Mouse (Mus musculus) heart, adult 9 months (tissue): ENCODE data around the gene Inca1.

Experiments used
- DNase-seq, 2 experiments: peaks; one replicate each; pipeline ENCODE4 v3.0.0; 2022; ENCODE audit warnings: low spot score in 2 of 2

Gene Inca1

DNA sequence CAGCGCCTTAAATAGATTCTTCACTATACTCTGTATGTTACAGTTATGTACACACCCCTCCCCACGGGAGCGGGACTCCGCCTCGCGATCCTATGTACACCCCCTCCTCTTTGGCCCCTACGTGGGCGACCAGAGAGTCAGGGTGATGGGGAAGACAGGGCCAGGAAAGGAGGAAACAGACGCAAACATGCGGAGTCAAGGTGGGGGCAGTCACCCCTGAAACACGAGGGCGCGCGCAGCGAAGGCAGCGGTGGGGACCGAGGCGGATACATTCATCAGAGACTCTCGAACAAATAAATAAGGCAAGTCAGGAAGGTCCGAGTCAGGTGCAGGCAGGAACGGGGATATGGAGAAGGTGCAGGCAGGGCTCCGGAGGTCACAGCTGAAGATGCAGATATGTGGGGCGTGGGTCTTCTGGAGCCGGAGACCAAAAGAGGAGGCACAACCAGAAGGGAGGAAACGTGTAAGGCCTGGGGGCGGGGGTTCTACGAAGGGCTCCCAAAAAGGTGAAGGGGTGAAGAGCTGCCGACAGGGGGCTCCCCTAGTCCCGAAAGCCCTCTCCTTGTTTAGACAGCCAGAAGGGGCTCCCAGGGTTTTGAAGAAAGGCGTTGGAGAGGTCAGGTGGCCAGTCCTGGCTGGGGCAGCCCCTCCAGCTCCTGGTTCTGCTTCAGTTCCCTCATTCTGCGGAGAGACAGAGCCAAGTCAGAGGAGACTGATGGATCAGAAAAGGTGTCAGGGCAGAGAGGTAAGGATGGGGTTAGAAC, 30.2 kb downstream of the Inca1 start:
- DNase-seq: peak; percentile 74 to 75

GRCm38 (mm10) chr11:70668771-70669505, 31.0 kb downstream of the Inca1 start, which contains the start of gene Spag7:
Gene Spag7 (minus strand): TSS chr11:70669416.
- DNase-seq: peak; percentile 99 to 100

DNA sequence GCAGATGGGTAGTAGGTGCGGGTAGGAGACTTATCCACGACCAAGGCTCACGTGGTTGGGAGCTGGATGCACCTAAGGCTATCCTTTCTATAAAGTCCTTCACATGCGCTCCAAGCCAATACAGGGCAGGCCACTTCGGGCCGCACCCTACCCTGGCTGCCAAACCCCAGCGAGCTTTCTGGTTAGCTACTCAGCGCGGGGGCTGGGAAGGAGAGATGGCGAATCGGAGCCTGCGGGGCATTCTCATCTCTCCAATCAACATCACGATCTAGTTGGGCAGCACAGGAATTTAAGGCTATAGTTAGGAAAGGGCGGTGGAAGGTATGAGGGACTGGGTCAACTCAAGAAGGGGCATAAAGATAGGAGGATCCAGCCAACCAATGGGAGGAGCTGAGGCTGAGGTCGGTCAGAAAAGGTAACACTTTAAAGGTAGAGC, 31.6 kb downstream of the Inca1 start:
- DNase-seq: no peak

DNA sequence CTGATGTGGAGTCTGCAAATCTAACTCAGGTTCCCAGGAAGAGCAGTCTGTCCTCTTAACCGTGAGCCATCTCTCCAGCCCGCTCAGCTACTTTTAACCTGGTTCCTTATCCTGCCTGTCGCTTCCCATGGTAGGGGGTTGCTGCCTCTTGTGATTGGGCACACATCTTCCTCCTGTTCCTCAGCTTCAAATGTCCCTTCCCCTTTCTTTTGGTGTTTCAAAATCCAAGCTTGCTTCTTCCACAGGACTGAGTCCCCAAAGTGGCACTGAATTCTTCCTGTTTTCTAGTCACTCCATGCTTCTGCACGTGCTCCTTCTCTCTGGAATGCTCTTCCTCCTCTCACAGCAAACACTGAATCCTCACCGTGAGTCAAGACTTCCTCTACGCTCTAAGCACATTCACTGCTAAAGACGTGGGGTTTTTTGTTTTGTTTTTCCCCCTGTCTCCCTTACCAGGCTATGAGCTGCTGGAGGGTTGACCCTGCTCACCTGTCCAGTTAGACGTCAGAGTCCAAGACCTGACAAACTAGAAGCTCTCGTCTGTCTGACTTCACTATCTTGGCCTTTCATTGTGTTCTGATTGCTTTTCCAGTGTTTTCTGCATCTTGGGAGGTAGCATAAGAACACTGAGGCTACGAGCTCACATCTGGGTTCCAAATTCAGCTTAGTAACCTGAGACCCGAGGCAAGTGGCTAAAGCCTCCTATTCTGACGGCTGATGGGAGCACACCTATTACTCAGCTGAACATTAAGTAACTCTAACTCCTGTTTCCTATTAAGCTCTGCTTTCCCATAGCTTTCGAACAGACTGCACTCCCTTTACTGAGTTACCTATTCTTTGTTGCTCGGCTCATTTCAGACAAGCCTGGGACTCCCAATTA, 32.4 kb downstream of the Inca1 start:
- no peak for DNase-seq

GRCm38 (mm10) chr11:70666687-70667086, 33.3 kb downstream of the Inca1 start:
- no peak for DNase-seq

DNA sequence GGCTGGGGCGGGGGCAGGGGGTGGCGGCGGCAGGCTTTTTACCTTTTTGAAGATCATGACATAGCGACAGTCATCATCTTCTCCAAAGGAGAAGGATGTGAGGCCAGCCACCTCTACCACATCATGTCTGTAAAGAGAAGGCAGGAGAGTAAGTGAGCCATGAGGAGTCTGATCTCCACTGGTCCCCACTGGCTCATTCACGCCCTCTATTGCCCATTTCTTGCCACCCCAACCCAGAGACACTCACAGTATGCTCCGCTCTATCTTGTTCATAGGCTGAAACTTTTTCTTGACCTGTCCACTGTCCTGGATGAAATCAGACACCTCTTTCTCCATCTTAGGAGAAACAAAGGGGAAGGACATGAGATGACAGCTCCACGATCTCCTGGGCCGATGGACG, 35.2 kb downstream of the Inca1 start:
- DNase-seq: no peak

GRCm38 (mm10) chr11:70663957-70664356, 36.0 kb downstream of the Inca1 start:
- peak; percentile 62 to 73 for DNase-seq

DNA sequence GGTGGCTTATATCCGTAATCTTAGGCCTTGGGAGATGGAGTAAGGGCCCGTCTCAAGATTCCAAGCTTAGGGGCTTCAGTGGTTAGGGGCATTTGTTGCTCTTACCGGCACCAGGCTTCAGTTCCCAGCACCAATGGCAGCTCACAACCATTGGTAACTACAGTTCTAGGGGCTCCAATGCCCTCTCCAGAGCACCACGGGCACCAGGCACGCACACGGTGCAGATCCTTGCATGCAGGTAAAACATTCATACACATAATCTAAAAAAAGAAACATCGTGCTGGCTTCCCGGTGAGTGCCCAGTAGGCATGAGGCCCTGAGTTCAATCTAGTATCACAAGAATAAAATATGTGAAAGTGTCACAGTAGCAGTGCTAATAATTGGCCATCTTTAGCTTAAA, 36.9 kb downstream of the Inca1 start:
- no peak for DNase-seq

GRCm38 (mm10) chr11:70660571-70660970, 39.4 kb downstream of the Inca1 start:
- DNase-seq: no peak

DNA sequence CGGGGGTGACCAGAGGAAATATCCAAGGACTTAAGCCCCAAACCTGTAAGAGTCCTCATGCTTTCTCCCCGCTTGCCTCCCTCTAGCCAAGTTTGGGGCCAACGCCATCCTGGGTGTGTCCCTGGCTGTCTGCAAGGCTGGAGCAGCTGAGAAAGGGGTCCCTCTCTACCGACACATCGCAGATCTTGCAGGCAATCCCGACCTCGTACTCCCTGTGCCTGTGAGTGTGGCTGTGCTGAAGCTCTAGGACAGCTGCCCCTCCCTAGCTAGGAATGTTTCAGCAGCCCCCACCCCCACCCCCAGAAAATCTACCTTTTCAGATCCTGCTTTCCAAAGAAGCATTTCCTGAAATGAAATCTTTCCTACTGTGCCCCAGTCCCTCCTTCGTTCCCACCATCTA, 41.0 kb downstream of the Inca1 start:
- no peak for DNase-seq

GRCm38 (mm10) chr11:70658521-70658920, 41.4 kb downstream of the Inca1 start:
- no peak for DNase-seq

GRCm38 (mm10) chr11:70657991-70658390, 42.0 kb downstream of the Inca1 start:
- DNase-seq: no peak

DNA sequence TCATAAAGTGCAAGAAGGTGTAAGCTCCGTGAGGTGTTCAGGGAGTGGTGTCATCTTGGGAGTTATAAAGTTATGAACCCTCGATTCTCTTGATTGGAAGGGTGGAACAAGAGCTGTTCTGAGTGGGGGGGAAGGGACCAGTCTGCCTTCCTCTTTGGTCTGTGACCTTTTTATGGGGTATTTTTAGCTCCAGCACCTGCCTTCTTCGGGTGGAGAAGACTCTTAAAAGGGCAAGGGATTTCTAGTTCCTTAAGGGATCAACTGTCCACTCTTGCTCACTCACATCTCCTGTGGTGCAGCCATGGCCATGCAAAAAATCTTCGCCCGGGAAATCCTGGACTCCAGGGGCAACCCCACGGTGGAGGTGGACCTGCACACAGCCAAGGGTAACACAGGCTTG, 42.4 kb downstream of the Inca1 start:
- no peak for DNase-seq

GRCm38 (mm10) chr11:70656964-70657363, 43.0 kb downstream of the Inca1 start, which contains the start of gene Eno3:
Gene Eno3 (plus strand): TSS chr11:70657202.
- peak in 1 of 2 experiments; percentile 51 for DNase-seq

DNA sequence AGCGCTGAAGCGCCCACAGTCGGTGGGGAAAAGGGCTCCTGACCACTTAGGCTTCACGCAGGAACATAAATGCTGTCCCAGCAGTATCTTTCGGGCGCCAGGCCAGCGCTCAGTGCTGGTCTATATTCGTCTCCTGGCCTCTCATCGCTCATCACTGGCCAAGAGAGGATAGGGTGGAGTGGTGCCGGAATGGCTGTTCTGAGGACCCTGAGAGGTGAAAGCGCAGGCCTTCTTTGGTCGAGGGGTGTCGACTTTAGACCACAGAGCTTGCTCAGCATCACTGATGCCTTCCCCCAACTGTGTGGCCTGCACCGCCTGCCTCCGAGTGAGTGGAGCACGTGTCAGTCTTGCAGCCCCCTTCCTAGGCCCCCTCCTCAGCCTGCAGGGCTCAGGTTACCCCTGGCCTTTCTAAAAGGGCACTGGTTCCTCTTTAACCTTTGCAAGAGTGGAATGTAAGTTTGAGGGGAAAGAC, 43.5 kb downstream of the Inca1 start:
- DNase-seq: peak; percentile 82 to 89

- DNase-seq: peak; percentile 78 to 81
Measured at GRCm38 (mm10) chr11:70655571-70656455, 44.1 kb downstream of the Inca1 start.

DNA sequence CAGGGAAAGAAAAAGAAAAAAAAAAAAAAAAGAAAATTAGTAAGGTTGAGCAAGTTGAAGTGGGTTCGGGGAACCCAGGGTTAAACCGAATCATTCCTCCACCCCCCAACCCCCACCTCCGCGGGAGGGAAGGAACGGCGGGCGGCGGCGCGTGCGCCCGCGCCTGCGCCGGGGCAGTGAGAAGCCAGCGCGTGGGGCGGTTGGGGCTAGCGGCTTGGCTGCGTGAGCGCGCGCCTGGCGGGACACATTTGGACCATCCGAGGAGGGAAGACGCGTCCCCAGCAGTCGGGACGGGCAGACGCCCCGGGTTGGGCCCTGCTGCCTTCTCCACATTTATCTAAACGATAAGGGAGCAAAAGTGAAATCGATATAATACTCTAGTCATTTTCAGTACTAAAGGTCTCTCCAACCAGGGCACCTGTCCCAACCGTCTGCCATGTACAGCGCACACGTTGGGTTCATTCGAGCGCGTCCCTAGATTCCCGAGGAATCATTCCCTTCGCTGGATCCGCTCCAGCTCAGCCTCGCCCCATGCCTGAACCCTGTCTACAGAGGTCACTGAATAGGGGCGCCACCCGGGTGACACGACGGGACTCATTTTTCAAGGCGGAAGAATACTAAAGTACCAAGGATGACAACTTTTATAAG, 44.9 kb downstream of the Inca1 start:
- peak; percentile 82 to 83 for DNase-seq

GRCm38 (mm10) chr11:70654198-70654922, 45.6 kb downstream of the Inca1 start, which contains the start of gene Pfn1:
Gene Pfn1 (minus strand): TSS chr11:70654644.
- peak; percentile 68 to 76 for DNase-seq
